Mouse (Mus musculus) left cerebral cortex, adult 2 months (tissue): Measurements from ENCODE around the gene Mepce. TPM values are rescaled to one million over a fixed set of nuclear protein-coding genes. Genes with fewer than 3 reads are reported as not detected.
A peak's percentile ranks its signal among the peaks of the same experiment; 100 is the strongest.

Experiments
- DNase-seq, 2 experiments: peaks; one replicate each; pipeline ENCODE4 v3.0.0; 2021 to 2022; ENCODE audit warnings: low spot score in 2 of 2, mixed read lengths in 1 of 2; ENCODE audit errors: extremely low spot score in 1 of 2
- H3K27ac ChIP-seq: fragments of 200-600 bp; 2 replicates; pipeline ENCODE4 v1.8.1; 2022
- H3K4me3 ChIP-seq: fragments of 200-600 bp; 2 replicates; pipeline ENCODE4 v1.8.1; 2022
- CTCF ChIP-seq: fragments of 200-600 bp; IDR thresholded peaks from 2 replicates; pipeline ENCODE4 v1.8.1; 2022; ENCODE audit warnings: antibody characterized with exemption, mild to moderate bottlenecking, moderate library complexity
- intact Hi-C: fragments of 180-260 bp; cut with DNase I; formaldehyde crosslinking; loops from one replicate; pipeline ENCODE4 v1.15.1; 2025
- total RNA-seq, 2 experiments: library from RNA; stranded (reverse); gene quantifications; 2 replicates each; pipeline ENCODE4 v1.2.3; 2021

Gene Mepce
- total RNA-seq, 2 experiments from 2014 or later: 40.1 to 45.2 TPM

DNA sequence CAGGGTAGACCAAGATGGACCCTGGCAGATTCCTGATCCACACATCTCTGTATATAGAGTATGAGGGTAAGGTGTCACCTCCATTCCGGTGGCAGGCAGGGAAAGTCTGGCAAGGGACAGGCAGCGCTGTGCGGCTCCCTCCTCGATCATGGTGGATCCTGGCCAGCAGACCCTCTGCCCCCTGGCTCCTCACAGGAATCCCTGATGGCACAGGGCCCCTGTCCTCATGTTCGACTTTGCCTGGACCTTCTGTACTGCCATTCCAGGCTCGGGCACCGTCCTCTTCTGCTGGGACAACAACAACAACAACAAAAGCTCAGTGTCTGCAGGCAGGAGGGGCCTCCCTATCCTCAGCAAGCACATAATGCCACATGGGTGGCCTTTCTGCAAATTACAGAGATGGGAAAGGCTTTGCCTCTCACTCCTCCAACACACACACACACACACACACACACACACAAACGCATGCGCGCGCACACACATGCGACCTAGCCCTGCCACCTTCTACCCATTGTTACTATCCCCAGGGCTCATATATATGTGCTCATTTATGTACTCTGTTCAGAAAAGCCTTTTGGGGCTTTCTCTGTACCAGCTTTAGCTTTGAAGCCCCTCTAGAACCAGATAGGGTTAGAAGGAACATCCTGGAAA lies 53.7 kb downstream of the Mepce start:
- H3K4me3 ChIP-seq: peak overlapping the region; percentile 33
- no peak for TF ChIP-seq CTCF
- DNase-seq: peak in 1 of 2 experiments; percentile 32
- intact Hi-C loops: no loop called here
- peak overlapping the region; percentile 80 for H3K27ac ChIP-seq

Other genes with a start within 250 kb of the Mepce start
- gene Actl6b, start 234.1 kb downstream of the Mepce start, total RNA-seq: 100 to 1,000 TPM; 103 to 111 TPM
- gene Tfr2, start 217.8 kb downstream of the Mepce start, total RNA-seq: 10 to 100 TPM; 13.2 to 14.9 TPM
- gene Mospd3, start 186.6 kb downstream of the Mepce start, total RNA-seq: 10 to 100 TPM; 19.9 to 25.1 TPM
- 10 to 100 TPM in 1 of 2 experiments, 1 to 10 TPM in 1; 9.6 to 11.2 TPM for gene Pcolce, start 173.9 kb downstream of the Mepce start, total RNA-seq
- gene Fbxo24, start 158.7 kb downstream of the Mepce start, total RNA-seq: under 1 TPM; 0.23 to 0.42 TPM
- 10 to 100 TPM; 15.9 to 21.2 TPM for gene Lrch4, start 158.5 kb downstream of the Mepce start, total RNA-seq
- 10 to 100 TPM; 11.6 to 12.8 TPM for gene Gm20605, start 158.5 kb downstream of the Mepce start, total RNA-seq
- gene Sap25, start 146.3 kb downstream of the Mepce start, total RNA-seq: 1 to 10 TPM; 4.8 to 7.2 TPM
- gene Irs3, start 141.9 kb downstream of the Mepce start, total RNA-seq: under 1 TPM; 0.14 to 0.29 TPM
- gene Agfg2, start 102.9 kb downstream of the Mepce start, total RNA-seq: 10 to 100 TPM; 43.6 to 45.5 TPM
- gene Nyap1, start 46.0 kb downstream of the Mepce start, total RNA-seq: 10 to 100 TPM; 76.3 to 81.7 TPM
- 100 to 1,000 TPM; 150 to 156 TPM for gene Tsc22d4, start 41.9 kb downstream of the Mepce start, total RNA-seq
- 10 to 100 TPM; 22.8 to 25.6 TPM for gene Ppp1r35, start 8.8 kb downstream of the Mepce start, total RNA-seq
- 1 to 10 TPM; 5.7 to 8.2 TPM for gene Zcwpw1, start 143 bp upstream of the Mepce start, total RNA-seq
- gene Pilra, start 48.6 kb upstream of the Mepce start, total RNA-seq: 1 to 10 TPM in 1 of 2 experiments, under 1 TPM in 1; 0.54 to 1.3 TPM
- gene Pilrb1, start 70.5 kb upstream of the Mepce start, total RNA-seq: not detected
- gene Pilrb2, start 84.2 kb upstream of the Mepce start, total RNA-seq: not detected
- gene Cyp3a13, start 134.0 kb upstream of the Mepce start, total RNA-seq: under 1 TPM in 1 of 2 experiments, not detected in 1; 0.14 TPM
- gene Gjc3, start 175.4 kb upstream of the Mepce start, total RNA-seq: 10 to 100 TPM; 17.1 to 17.6 TPM
- gene Azgp1, start 193.9 kb upstream of the Mepce start, total RNA-seq: not detected
- not detected for gene Smok3a, start 233.6 kb upstream of the Mepce start, total RNA-seq
- not detected for gene Smok3b, start 233.8 kb upstream of the Mepce start, total RNA-seq